Mouse (Mus musculus): Measurements from ENCODE around the gene Itch. TPM values are rescaled to one million over a fixed set of nuclear protein-coding genes. Genes with fewer than 3 reads are reported as not detected.

The Itch gene
- polyA plus RNA-seq, 1 experiment: 26.6 TPM

DNA sequence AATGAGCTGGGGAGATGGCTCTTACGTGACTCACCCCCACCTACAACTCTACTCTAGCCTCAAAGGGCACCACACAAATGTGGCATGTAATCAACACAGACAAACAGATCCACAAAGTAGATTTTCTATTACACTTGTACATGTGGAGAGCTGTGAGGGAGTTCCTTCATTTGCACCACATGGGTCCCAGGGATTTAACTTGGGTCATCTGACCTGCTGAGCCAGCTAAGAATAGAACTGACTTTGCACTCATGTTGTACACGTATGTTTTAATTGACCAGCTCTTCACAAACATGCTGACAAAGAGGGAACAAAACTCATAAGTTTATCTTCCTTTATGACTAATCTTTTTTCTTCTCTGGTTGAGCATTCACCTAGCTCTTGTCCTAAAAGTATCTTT lies 89.8 kb downstream of the Itch start:
- TF ChIP-seq CTCF (IDR thresholded peaks at IDR 0.05; ENCODE audit: borderline replicate concordance, extremely low read depth, insufficient read depth, insufficient read length): no peak
- no peak for TF ChIP-seq POLR2A (IDR thresholded peaks at IDR 0.05; ENCODE audit: borderline replicate concordance, extremely low read depth, insufficient read depth, insufficient read length, poor library complexity, severe bottlenecking)
- no peak for DNase-seq (ENCODE audit: low read depth)

DNA sequence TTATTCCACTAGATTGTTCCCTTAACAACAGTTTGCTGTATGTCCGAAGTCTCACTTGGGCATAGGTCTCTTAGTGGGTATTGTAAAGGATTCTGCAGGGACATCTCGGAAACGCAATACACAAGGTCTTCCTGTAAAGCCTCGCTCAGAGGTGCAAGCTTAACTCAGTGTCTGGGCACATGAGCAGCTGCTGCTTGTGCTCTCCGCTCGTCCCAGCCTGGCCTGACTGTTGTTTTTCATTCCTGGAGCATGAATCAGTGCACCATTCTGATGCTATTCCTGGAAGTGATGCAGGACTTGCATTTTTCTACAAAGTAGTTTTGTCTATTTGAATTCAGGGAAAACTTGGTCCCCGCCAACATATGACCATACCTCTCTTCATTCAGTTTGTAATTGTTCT lies 91.4 kb downstream of the Itch start:
- no peak for DNase-seq (ENCODE audit: low read depth)
- TF ChIP-seq POLR2A (IDR thresholded peaks at IDR 0.05; ENCODE audit: borderline replicate concordance, extremely low read depth, insufficient read depth, insufficient read length, poor library complexity, severe bottlenecking) (no peak), CTCF (IDR thresholded peaks at IDR 0.05; ENCODE audit: borderline replicate concordance, extremely low read depth, insufficient read depth, insufficient read length) (no peak)

DNA sequence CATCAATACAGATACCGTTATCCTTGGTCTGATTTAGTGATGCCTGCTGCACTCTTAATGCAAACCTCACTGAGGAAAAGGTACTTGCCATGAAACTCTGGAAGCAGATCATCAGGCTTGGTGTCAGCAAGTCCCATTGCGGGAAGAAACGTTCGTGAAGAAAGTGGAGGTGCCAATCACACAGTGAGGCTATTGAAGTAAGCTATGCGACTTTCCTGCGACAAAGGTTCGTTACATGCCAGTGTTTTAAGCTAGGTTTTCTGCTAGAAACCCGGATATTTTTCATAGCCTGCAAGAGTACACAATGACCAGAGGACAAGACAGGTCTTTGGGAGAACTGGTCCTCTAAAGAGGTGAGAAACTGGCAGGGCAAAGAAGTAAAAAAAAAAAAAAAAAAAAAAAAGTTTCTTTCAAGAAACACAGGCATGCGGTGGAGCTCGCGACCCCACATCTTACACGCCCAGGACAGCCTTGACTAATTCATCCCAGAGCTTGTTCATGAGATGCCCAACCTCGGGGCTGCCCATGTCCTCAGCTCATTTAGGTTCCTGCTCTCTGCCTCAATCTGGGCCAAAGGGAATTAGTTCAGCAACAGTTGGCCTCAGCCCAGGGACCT lies 102.5 kb downstream of the Itch start:
- no peak for TF ChIP-seq POLR2A (IDR thresholded peaks at IDR 0.05; ENCODE audit: borderline replicate concordance, extremely low read depth, insufficient read depth, insufficient read length, poor library complexity, severe bottlenecking)
- DNase-seq (ENCODE audit: low read depth): no peak

DNA sequence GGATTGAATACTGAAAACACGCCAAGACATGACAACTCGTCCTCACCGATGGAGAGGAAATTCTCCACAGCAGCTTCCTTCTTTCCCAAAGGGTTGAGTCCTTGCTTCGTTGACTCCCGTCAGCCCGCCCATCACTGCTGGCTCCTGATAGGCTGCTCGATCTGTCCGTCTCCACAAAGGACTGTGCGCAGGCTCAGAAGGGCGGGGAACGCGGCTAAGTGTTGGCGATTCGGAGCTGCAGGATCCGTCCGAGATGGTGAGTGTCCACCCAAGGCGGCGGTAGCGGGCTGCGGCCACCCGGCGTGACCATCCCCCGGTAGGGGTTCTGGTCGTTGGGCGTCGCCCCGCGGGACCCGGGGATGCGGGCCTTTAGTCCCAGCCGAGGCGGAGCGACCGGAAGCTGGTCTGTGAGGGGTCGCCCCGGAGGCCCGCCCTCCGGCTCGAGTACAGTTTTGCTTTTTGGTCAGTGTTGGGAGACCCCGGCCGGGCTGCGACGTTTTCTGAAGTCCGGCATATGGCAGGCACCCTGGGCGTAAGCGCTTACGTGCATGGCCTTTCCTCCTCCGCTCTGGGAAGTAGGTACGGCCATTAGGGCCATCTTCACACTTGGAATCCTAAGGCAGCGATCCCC lies 103.2 kb downstream of the Itch start, which contains the start of gene Dynlrb1:
Gene Dynlrb1 (plus strand): TSS at position 172 of the 631 bp plus-strand sequence.
- TF ChIP-seq CTCF (IDR thresholded peaks at IDR 0.05; ENCODE audit: borderline replicate concordance, extremely low read depth, insufficient read depth, insufficient read length) (no peak), POLR2A (IDR thresholded peaks at IDR 0.05; ENCODE audit: borderline replicate concordance, extremely low read depth, insufficient read depth, insufficient read length, poor library complexity, severe bottlenecking) (no peak; the same call in 1 of the 2 replicates)

DNA sequence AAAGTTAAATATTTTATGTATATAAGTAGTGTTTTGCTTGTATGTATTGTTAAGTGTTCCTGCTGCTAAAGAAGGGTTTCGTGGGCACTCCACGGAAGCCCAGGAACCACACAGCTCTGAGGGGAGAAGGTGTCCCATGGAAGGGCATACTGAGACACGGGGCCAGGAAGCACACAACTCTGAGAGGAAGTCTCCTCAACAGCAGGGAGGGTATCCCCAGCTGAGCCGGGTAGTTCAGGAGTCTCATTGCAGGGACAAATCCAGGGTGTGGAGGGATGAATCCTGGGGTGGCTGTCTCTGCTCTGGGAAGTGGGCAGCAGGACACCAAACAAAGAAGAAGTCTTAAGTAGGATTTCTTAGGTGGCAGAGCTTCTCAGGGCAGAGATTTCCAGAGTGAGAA lies 104.0 kb downstream of the Itch start:
- TF ChIP-seq POLR2A (IDR thresholded peaks at IDR 0.05; ENCODE audit: borderline replicate concordance, extremely low read depth, insufficient read depth, insufficient read length, poor library complexity, severe bottlenecking) (no peak), CTCF (IDR thresholded peaks at IDR 0.05; ENCODE audit: borderline replicate concordance, extremely low read depth, insufficient read depth, insufficient read length) (no peak)
- no peak for DNase-seq (ENCODE audit: low read depth)

More for the DNA sequence above, 103.2 kb downstream of the Itch start, which contains the start of gene Dynlrb1:
- peak; percentile 99 for DNase-seq (ENCODE audit: low read depth)

DNA sequence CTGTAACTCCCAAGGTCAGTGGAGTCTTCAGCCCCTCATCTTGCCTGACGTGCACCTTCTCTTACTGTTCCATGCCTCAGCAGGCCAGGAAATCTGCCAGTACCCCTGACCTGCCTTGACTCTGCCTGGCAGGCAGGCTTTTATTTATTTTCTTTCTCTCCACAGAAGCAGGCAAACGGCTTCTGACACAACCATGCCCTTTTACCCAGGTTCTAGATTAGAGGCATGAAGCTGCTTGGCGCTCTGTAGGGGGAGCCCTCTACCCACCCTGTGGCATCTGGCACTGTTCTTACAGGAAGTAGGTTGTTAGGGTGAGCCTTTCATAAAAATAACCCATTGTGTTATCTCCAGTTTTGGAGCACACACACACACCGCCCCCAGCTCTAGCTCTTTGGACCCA lies 107.6 kb downstream of the Itch start:
- peak; percentile 8 for DNase-seq (ENCODE audit: low read depth)
- TF ChIP-seq CTCF (IDR thresholded peaks at IDR 0.05; ENCODE audit: borderline replicate concordance, extremely low read depth, insufficient read depth, insufficient read length): peak; percentile 8; the same call in 1 of the 2 replicates
- no peak for TF ChIP-seq POLR2A (IDR thresholded peaks at IDR 0.05; ENCODE audit: borderline replicate concordance, extremely low read depth, insufficient read depth, insufficient read length, poor library complexity, severe bottlenecking)

DNA sequence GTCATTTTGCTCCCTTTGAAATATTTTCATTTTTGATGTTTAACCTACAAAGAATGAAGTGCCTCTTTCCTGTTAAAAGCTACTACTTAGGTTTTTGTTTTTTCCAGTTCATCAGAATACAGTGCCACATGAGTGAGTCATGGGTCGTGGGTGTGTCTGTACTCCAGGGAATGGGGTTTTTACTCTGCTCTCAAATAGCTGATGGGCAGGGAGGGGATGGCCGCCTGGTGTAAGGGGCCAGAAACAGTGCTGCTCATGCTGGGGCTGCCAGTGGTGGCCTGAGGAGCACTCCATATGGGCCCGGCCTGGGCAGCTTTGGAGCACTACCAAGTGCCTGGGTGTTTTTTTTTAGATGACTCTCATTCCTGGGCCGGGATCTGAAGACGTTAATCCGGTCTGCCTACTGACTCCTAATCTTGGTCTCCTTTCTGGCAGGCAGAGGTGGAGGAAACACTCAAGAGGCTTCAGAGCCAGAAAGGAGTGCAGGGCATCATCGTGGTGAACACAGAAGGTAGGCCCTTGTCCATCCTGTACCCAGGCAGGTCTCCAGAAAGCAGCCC lies 109.1 kb downstream of the Itch start:
- TF ChIP-seq POLR2A (IDR thresholded peaks at IDR 0.05; ENCODE audit: borderline replicate concordance, extremely low read depth, insufficient read depth, insufficient read length, poor library complexity, severe bottlenecking) (no peak), CTCF (IDR thresholded peaks at IDR 0.05; ENCODE audit: borderline replicate concordance, extremely low read depth, insufficient read depth, insufficient read length) (no peak)
- no peak for DNase-seq (ENCODE audit: low read depth)

DNA sequence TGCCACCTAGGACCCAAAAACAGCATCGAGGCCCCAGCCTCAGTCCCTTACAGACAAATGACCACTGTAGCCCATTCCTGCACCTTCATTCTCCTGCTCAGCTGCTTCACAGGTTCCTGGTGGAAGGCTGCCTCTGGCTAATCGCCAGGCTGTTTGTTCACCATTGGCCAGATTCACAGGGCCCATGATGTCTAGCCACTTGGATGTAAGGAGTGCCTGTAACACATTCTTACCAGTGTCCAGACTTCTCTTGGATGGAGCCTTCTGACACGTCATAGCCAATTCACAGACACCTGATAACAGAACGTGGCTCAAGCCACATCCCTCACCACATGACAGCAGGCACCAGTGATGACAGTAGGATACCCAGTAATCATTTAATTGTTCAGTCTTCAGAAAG lies 112.9 kb downstream of the Itch start:
- TF ChIP-seq POLR2A (IDR thresholded peaks at IDR 0.05; ENCODE audit: borderline replicate concordance, extremely low read depth, insufficient read depth, insufficient read length, poor library complexity, severe bottlenecking): no peak
- no peak for TF ChIP-seq CTCF (IDR thresholded peaks at IDR 0.05; ENCODE audit: borderline replicate concordance, extremely low read depth, insufficient read depth, insufficient read length)
- DNase-seq (ENCODE audit: low read depth): no peak

DNA sequence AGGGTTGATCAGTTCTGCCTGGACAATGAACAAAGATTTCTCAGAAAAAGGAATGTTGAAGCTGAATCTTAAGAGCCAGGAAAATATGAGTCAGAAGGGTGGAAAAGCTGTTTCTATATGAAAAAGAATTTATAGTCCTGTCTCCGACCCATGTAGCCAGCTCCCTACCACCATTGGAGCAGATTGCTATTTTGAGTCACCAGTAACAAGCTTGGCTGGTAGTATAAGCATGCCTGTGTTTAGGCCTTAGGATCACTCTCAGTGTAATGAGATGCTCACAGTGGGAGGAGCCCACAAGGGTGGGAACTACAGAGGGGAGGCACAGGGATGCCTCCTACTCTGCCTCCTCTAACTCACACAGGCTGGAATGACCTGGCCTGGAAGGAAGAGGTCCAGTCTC lies 114.9 kb downstream of the Itch start:
- DNase-seq (ENCODE audit: low read depth): no peak
- no peak for TF ChIP-seq CTCF (IDR thresholded peaks at IDR 0.05; ENCODE audit: borderline replicate concordance, extremely low read depth, insufficient read depth, insufficient read length)
- no peak for TF ChIP-seq POLR2A (IDR thresholded peaks at IDR 0.05; ENCODE audit: borderline replicate concordance, extremely low read depth, insufficient read depth, insufficient read length, poor library complexity, severe bottlenecking)

DNA sequence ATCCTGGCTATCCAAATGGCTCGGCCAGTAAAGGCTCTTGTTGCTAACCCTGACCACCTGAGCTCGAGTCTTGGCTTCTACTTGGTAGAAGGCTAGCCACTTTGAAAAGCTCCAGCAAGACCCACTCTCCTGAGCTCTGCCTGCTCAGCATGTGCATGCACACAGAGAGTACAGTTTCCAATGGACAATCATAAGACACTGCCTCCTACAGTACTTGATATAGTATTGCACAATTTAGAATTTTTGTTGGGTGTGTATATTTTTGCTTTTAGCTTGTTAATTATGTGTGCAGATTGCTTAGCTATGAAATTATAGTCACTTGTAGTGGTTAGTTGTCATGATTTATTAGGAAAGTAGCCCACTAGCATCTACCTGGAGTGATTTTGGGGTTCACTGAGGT lies 115.4 kb downstream of the Itch start:
- 0 out of 2 replicates have a peak, but pooled peaks have one; percentile 3 for TF ChIP-seq CTCF (IDR thresholded peaks at IDR 0.05; ENCODE audit: borderline replicate concordance, extremely low read depth, insufficient read depth, insufficient read length)
- TF ChIP-seq POLR2A (IDR thresholded peaks at IDR 0.05; ENCODE audit: borderline replicate concordance, extremely low read depth, insufficient read depth, insufficient read length, poor library complexity, severe bottlenecking): no peak
- DNase-seq (ENCODE audit: low read depth): no peak

DNA sequence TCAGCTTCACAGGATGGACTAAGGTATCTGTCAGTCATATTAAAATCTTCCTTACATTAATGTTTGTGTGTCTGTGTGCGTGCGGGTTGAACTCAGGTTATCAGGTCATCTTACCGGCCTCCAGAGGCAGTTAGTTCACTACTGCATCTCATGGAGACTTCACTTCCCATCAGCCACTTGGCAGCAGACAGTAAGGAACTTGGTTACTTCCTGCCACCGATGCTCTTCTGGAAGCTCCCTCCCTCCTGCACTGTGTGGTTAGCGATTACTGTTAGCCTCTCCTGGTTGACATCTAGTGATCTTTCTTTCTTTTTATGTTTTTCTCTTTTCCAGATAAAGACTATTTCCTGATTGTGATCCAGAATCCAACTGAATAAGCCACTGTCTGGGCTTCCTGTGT lies 116.3 kb downstream of the Itch start:
- TF ChIP-seq POLR2A (IDR thresholded peaks at IDR 0.05; ENCODE audit: borderline replicate concordance, extremely low read depth, insufficient read depth, insufficient read length, poor library complexity, severe bottlenecking) (no peak), CTCF (IDR thresholded peaks at IDR 0.05; ENCODE audit: borderline replicate concordance, extremely low read depth, insufficient read depth, insufficient read length) (no peak)
- DNase-seq (ENCODE audit: low read depth): no peak

DNA sequence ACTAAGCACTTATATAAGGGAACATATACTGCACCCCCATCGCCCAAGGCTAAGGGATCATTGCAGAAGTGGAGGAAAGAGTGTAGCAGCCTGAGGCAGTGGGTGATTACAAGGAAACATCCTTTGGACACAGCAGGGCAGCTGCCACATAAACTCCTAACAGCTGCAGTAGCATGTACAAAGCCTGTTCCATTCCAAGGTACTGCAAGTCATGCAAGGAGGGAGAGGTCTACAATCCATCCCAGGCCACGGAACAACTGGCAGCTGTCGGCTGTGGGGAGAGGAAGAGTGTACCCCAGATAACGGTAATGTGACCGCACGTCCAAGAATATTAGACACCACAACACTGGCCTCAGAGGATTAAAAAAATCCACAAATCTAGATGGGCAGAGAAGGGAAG lies 132.2 kb downstream of the Itch start:
- TF ChIP-seq POLR2A (IDR thresholded peaks at IDR 0.05; ENCODE audit: borderline replicate concordance, extremely low read depth, insufficient read depth, insufficient read length, poor library complexity, severe bottlenecking): no peak
- no peak for TF ChIP-seq CTCF (IDR thresholded peaks at IDR 0.05; ENCODE audit: borderline replicate concordance, extremely low read depth, insufficient read depth, insufficient read length)
- no peak for DNase-seq (ENCODE audit: low read depth)
